Mouse (Mus musculus) induced T-regulatory cell, adult 2 months (primary cell): Measurements from ENCODE around the gene Nubpl.

ENCODE experiments used
- DNase-seq: peaks from one replicate; pipeline ENCODE4 v3.0.0-alpha.2; 2012; ENCODE audit warnings: low read depth

Nubpl gene

DNA sequence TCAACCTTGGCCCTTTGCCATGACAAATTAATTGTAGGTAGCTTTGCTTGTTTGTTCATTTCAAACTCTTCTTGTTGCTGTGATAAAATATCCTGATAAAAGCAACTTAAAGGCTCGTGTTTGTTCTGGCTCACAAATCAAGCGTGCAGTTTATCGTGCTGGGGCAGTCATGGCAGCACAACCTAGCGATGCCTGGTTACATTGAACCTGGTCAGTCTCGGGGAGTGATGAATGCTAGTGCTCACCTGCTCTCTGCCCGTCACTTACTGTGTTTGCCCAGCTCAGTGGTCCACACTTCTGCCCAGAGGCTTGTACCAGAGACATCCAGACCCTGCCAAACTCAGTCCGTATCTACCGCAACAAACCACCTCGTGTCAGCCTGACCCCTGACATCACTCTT is 149.9 kb downstream of the Nubpl start:
- DNase-seq = no peak

DNA sequence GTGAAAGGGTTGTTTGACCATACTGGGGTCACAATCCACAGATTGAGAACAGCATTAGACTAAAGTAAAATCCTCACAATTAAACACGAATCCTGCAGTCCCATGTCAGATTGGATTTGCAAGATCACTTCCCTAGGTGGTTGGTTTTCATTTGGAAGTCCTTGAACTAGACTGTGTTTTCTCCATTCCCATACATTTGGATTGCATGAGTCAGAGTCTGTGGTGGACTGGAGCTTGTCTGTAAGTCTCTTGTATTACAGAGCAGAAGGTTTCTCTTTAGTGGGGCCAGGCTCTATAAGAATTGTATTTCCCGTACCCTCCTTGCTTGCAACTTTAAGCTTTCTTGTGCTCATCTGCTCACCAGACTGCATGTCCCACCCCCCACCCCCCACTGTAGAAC is 151.0 kb downstream of the Nubpl start:
- no peak for DNase-seq

DNA sequence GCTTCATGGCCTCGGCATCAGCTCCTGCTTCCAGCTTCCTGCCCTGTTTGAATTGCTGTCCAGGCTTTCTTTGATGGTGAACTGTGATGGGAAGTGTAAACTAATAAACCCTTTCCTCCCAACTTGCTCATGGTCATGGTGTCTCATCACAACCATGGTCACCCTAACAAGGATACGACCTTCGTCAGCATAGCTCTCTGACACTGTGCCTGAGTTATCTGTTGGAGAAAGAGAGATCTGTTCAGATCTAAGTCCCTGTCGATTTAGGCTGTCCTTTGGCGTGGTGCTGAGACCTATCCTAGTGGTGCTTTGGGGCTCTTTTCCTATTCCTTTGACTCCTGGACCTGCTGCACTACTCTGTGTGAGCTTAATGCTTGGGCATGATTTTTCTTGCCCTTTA is 156.6 kb downstream of the Nubpl start:
- no peak for DNase-seq

DNA sequence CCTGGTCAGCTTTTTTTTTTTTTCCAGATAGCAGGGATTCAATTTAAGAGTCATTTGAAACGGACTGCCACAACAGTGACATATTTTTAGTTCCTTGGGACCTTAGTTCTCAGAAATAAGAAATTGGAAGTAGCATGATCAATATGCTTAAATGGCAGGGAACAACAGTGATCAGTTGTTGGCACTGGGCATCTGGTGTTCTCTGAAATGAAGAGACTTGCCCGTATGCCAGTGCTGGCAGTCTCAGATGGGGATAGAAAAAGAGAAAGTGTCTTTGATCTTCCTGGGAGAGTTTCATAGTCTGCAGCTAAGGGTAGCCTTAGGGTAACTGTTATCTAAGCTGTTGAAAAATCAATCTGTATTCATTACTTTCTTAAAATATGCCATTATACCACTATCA is 170.6 kb downstream of the Nubpl start:
- DNase-seq = no peak

DNA sequence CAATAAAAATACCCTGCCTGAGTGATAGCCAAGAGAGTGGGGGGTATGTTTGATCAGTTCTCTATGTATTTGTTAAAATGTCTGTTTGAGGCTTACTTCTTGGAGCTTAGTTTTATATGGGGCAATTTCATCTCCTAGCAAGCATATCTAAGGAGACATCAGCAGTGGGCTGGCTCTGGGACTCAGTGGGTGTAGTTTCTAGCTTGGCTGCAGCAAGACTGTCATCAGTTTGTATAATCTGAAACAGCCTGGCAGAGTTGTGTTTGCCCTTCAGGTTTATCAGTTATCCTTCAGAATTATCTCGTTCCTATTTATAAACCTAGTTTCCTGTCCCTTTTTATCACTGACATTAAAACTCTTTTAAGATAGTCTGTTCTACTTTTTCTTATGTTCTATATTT is 175.3 kb downstream of the Nubpl start:
- no peak for DNase-seq

DNA sequence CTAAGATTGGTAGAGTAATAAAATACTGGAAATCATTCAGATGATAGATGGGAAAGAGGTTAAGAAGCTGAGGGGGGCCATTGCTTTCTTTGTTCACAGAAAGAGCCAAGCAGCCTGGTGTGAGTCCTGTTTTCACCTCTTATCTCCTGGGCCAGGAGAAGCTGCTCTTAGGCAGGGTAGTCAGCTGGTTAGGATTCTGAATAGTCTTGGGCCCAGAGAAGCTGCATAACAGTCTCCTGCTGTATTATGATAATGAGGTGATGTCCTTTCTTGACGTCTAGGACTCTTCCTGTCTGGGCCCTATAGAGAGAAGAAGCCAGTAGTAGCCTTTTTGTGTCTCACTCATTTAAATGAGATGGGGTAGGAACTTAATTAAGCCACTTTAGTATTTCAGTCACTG is 178.8 kb downstream of the Nubpl start:
- DNase-seq = no peak

DNA sequence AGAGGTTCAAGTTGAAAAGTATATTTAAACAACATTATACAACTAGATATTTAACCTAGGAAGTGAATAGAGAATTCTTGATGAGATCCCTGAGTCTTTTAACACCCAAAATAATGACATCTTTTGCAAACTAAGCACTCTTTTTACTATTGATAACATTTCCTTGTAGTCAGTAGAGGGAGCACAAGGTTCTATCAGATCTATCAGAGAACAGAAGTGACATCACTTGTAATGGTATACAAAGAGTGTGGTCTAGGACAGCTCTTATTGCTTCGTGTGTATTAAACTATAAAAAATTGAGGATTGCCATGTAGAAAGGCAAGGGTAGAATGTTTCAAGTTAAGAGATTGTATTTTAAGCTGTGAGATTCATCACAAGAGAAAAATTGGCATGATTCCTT is 183.7 kb downstream of the Nubpl start:
- DNase-seq = no peak

DNA sequence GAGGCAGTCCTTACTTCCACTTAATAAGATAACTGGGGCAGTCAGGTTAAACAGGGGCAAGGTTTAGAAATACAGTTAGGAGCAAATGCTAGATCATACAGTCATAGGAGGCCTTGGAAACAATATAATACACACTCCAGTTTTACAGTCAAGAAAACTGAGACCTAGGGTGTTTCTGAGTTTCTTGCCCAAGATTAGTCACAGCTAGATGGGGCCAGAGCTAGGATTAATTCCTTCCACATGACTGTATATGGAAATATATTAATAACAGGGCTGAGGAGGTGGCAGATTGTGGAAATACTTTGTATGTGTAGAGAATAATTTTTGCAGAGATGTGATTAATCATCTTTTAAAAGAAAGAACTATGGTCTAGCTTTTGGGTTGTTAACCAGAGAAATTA is 186.9 kb downstream of the Nubpl start:
- DNase-seq = no peak

DNA sequence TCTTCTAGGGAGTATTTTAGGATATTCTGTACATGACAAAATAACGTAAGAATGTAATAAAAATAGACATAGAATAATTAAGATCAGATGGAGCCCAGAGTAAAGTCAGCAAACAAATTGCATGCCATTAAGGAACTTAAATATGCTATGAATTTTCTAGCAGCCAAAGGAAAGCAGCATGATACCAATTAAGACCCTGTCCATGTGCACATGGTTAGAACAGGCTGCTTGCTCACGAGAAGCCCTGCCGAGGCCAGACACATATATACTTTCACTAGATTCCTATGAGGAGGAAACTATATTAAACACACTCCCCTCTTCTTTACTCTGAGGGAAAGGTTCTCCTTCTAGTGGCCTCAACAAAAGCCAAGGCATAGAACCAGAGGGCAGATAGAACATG is 189.3 kb downstream of the Nubpl start:
- DNase-seq = no peak

DNA sequence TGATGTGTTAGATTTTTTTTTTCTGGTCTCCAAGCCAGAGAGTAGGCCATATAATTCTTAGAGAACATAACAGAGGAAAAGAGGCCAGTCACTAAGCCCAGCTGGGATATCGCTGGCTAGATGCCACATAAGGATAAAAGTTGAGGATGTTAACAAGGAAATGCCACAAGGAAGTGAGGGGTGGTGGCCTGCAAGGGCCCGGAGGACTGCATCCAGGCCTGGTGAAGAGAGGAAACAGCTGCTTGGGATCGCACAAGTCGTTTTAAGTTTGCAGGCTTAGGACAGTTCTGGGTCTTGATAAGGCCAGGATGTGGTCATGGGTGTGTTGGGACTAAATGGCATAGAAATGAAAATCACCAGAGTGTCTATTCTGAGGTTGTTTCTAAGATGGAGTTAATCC is 191.0 kb downstream of the Nubpl start:
- no peak for DNase-seq

DNA sequence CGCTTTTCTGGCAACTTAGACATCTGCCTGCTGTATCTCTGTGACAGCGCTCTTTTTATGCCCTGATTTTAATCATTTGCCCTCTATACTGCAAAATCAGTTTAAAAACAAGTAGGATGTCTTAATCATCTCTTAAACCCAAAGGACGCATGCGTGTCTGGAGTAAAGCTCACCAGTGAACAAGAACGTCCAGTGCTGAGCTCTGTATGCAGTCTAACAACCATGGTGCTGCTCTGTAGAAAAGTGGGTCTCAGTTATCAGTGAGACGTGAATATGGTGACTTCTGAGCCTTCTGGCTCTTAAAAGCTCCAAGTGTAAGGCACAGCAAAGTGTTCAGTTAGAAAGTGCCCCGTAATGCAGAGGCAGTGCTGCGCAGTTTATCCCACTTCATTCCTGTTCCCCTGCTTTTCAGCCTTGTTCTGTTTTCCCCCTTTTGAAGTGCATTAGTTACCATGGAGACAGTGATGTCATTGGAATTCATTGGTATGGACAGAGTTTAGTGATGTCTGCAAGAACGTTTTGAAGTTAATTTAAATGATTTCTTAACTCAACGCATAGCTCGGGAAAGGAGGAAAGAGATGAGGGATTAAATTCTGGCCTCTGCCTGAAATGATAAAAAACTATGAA is 191.5 kb downstream of the Nubpl start:
- no peak for DNase-seq

DNA sequence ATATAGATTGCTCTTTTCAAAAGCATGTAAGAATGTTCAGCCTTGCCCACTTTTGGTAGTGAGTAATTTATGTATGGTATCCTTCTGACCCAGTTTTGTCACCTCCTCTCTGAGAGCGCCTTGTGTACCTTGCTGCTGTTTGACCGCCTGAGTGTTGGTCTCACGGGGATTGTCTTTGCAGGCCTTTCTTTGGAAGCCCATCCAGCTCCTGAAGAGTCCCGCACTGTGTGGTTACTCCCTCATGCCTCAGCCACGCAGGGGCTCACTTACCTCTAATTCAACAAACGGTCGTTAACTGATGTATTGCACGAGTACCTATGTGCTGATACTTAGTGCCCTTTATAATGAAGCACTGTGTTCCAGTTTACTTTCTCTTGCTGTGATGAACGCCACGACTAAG is 192.1 kb downstream of the Nubpl start:
- no peak for DNase-seq

DNA sequence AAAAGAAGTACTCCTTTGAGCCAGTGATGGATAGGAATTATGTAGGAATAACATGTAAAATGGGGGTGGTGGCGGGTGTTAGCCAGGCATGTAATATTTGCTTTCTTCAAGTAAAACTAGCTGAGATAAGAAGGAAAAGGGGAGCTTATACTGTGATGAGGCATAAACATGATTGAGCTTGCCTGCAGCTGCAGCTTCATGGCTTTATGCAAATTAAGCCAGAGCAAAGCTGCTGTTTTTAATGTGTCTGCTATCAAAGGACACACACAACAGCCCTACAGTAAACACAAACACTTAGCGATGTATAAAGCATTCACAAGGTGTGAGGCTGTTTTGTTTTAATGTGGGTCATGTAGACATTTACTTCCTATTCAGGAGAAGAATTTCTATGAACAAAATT is 196.4 kb downstream of the Nubpl start:
- DNase-seq = no peak

DNA sequence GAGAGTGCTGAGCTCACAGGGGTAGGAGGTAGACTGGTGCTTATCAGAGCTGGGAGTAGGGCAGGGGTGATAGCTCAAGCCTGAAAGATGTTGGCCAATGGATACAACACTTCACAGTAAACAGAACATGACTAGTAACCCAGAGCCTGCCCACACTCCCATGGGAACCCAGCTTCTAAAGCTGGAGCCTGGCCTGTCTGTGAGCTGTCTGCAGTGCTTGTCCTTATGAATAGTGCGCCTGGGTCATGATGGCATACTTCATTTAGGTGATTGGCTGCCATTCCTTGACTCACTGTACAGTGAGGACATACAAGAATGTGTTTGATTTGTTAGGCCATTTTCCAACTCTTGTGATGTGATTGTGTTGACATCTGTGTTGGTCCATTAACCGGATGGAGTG is 200.5 kb downstream of the Nubpl start:
- DNase-seq = no peak

DNA sequence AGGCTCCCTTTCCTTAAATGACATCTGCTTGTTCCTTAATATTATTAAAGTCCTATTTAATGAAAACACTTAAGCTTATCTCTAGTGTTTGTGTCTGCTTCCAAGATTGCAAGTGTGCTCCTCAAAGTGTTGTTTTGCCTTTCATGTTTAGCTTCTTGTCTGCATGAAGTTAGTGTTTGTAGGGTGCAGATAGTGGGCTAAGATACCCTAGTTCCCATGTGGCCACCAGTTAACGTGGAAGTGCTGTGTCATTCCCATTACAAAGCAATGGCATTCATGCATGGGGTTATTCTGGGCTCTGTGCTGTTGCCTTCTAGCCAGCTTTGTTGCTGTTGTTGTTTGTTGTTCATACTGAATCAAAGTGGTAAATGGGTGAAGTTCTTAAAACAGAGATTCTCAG is 201.1 kb downstream of the Nubpl start:
- DNase-seq = no peak

DNA sequence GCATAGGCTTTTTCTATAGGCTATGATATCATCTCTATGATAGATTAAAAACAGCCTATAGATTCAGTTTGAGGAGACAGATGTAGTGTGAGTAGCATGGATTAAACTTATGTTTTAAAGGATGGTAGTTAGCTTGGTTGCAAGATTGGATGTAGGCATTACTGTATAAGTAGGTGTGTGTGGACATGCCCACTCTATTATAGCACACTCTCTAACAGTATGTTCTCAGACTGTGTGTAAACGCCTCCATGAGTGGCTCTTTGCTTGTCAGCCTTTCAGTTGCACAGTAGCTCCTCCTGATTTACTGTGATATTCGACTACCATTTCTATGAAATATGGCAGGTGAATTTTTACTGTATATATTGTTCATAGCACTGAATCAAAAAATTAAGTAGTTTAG is 205.4 kb downstream of the Nubpl start:
- DNase-seq = no peak

DNA sequence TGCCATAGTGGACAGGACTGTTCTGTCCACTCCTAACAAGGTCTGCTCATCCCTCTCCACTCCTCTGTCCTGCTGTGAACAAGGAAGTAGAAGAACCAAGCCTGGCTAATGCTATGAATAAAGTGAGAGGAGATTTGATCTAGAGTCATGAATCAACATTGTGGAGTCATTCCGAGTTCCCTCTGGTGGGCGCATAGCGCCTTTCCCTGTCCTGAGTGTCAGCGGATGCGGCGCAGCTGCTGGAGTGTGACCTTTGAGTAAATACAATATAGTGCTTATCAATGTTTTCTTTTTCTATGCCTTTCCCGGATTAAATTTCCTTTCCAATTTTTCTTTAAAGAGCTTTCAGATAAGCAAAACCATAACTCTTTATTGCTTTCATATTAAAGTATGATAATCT is 208.8 kb downstream of the Nubpl start:
- DNase-seq = no peak

DNA sequence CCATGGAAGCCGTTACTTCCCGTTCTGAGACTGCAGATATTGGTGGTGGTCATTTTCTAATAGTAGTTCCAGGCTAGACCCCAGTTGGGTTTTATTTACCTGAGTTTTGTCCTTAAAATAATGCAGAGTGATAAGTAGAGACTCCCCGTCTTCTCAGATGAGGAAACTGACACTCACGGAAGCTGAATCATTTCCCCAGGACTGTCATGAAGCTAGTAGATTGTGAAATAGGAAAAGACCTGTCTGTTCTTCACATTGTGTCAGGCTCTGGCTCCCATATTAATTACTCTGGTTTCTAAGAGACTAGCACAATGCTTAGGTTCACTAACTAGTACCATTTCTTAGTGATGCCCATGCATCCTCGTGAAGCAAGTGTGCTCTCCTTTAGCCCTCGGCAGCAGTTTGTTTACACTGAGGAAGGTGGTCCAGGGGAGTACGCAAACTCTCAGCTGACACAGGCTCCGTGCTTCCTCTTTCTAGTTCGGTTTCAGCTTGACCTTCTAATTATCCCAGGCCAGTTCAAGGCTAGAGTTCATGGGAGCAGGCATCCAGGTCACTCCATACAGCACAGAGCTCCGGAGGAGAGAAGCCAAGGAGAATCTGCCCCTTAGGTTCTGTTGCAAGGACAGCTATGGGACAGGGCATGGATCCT is 209.9 kb downstream of the Nubpl start:
- no peak for DNase-seq

DNA sequence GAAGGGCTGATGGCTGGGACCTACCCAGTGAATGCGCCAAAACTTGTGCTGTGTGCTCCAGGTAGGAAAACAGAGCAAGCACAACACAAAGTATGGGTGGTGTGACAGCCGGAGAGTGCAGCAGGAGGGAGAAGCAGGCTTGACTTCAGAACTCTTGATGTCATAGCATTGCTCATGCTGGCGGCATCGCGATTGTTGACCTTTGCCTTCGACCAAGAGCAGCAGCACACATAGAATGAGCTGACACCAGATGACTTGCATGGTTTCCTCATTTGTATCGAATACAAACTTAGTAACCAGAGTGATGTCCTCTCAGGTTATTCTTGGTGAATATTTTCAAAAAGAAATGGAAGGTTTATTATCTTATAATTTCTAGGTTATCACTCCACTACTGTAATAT is 211.1 kb downstream of the Nubpl start:
- DNase-seq = no peak

DNA sequence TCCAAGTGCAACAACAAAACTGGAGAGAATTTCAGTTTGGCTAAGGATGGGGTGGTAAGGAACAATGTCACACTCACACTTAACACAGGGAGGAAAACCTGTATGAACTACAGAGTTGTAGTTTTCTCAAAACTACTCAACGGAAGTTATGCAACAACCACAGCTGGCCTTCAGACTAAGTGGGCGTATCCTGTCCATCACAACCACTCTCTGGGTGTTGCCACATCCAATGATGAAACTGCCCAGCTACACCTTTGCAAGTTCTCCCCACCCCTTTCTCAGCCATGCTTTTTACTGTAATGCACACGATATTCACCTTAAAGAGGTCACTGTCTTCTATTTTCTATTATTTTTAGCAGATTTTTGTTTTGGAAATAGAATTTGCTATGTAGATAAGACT is 217.3 kb downstream of the Nubpl start:
- DNase-seq = no peak

DNA sequence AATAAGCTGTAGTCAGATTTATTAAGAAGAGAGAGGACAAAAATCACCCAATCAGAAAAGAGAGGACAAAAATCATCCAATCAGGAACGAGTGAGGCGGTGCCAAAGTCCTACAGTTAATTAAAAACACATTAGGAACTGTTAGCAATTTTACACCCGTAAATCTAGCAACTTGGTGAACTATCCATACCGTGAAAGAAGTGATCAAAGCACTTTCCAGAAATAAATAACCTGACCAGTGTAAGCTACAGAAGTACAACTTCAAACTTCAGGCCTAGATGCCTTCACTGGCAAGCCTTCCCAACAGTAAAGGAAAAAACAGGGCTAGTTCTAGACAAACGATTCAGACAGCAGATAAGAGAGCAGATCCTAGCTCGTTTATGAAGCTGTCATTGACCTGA is 220.1 kb downstream of the Nubpl start:
- DNase-seq = no peak

DNA sequence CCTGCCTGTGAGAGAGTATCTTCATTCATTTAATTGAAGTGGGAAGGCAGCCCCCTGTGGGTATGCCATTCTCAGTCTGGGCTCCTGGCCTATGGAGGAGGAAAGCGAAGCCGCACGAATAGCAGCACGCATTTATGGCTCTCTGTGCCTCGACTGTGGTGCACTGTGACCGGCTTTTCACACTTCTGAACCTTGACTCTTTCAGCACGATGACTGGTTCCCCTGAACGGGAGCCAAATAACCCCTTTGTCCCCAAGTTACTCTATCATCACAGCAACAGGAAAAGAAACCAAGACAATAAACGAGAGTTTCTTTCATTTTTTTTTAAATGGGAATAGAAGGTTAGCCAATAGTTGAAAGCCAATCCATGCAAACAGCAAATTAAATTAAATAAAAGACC is 220.9 kb downstream of the Nubpl start:
- no peak for DNase-seq

DNA sequence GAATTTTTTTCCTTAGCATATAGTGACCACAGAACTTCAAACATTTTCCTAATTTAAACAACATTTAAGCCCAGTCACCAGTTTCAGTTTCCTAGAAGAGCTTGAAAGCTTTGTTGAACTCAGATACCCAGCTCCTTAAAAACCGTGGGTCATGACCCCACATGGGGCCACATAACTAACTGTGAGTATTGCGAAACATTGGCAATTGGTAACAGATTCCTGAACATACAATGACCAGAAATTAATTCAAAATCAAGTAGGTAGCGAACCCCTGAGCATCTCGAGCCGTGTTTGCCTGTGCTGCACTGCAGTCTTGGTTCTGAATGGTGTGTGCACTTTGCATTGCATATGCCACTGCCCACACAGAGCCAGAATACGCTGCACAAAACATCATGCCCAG is 221.6 kb downstream of the Nubpl start:
- no peak for DNase-seq

DNA sequence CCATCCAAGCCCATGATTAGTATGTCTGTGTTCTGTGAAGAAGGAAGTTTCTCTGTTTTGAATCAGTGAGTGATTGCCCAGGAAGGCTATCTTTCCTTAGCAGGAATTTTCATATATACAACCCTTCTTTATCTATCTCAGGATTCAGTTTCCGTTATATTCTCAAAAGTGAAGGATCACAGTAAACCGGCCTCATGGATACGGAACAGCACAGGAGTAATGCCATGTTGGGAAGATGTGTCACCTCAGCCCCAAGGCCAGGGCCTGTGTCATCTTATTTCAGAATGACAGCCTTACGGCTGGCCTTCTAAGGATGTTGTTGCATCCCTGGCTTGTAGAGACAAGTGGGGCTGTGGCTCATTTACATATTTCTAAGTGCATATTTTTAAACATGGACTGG is 231.0 kb downstream of the Nubpl start:
- DNase-seq = no peak
